Mouse (Mus musculus) lung, adult 2 months (tissue): ENCODE data around the gene Adgrd1. TPM values are rescaled to one million over a fixed set of nuclear protein-coding genes. Genes with fewer than 3 reads are reported as not detected.

ENCODE experiments used
- DNase-seq: peaks from one replicate; pipeline ENCODE4 v3.0.0; 2022
- H3K4me1 ChIP-seq: fragments of 200-500 bp; 2 replicates; pipeline ENCODE4 v1.6.1; 2011; ENCODE audit warnings: low read length; ENCODE audit not compliant: control insufficient read depth, insufficient read depth
- H3K4me3 ChIP-seq: fragments of 200-500 bp; replicated peaks from 2 replicates; pipeline ENCODE3; 2011; ENCODE audit warnings: low read depth, mild to moderate bottlenecking, control low read depth, low read length; ENCODE audit errors: extremely low read depth
- CTCF ChIP-seq: fragments of 200-500 bp; IDR thresholded peaks from 2 replicates; pipeline ENCODE4 v1.5.1; 2011; ENCODE audit warnings: mild to moderate bottlenecking, low read length, control low read depth; ENCODE audit not compliant: insufficient read depth
- POLR2A ChIP-seq: fragments of 200-500 bp; IDR thresholded peaks from 2 replicates; pipeline ENCODE4 v1.6.1; 2011; ENCODE audit warnings: low read depth, mild to moderate bottlenecking, control low read depth, low read length, borderline replicate concordance; ENCODE audit errors: extremely low read depth
- WGBS: fragments of 180-500 bp; shearing (Covaris S2); methylation state at CpG from one replicate; pipeline ENCODE4 v1.1.7; 2018; 5-methylcytosine and 5-hydroxymethylcytosine counted together
- polyA plus RNA-seq: library from polyadenylated mRNA; depleted of rRNA; stranded (reverse); fragments of >200 nt; gene quantifications from 2 replicates; pipeline ENCODE4 v1.2.3, GENCODE M21; 2012

The Adgrd1 gene
- polyA plus RNA-seq, 1 experiment, result 8.3 TPM

GRCm38 (mm10) chr5:129211385-129212031 is 115.0 kb downstream of the Adgrd1 start:
- TF ChIP-seq CTCF (no peak), POLR2A (no peak)
- 72% methylated on average over 14 of the region's 14 CpGs for WGBS

DNA sequence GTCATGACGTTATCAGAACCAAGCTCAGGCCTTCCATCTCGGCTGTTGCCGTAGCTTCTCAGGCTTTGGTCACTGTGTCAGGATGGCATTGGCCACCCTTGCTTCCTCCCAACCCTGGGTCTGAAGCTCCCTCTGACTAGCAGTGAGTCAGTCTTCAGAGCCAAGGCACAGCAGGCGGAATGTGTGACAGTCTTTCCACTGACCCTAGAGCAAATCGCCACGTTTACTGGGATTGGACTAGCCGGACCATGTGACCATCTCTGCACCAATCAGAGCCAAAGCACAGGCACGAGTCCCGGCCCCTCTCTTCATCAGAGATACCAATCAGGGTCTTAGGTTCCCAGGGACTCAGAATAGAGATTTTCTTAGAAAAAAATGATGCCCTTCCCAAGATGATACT is 117.5 kb downstream of the Adgrd1 start:
- WGBS, result 46% methylated on average over 9 of the region's 9 CpGs

More at GRCm38 (mm10) chr5:129211385-129212031, 115.0 kb downstream of the Adgrd1 start:
- H3K4me1 ChIP-seq, result no peaks in the 10 kb centered on the region
- no peak for DNase-seq
- H3K4me3 ChIP-seq, result no peak overlapping the region

GRCm38 (mm10) chr5:129216001-129216400 is 119.5 kb downstream of the Adgrd1 start:
- no peak for DNase-seq
- H3K4me1 ChIP-seq, result no peaks in the 10 kb centered on the region
- TF ChIP-seq POLR2A, result no peak
- TF ChIP-seq CTCF, result no peak
- no peak overlapping the region for H3K4me3 ChIP-seq
- WGBS, result 89% methylated on average over 2 of the region's 2 CpGs

More for the DNA sequence above, 117.5 kb downstream of the Adgrd1 start:
- no peak for TF ChIP-seq POLR2A
- Histone ChIP-seq H3K4me3 (no peak overlapping the region), H3K4me1 (no peaks in the 10 kb centered on the region)
- DNase-seq, result no peak

DNA sequence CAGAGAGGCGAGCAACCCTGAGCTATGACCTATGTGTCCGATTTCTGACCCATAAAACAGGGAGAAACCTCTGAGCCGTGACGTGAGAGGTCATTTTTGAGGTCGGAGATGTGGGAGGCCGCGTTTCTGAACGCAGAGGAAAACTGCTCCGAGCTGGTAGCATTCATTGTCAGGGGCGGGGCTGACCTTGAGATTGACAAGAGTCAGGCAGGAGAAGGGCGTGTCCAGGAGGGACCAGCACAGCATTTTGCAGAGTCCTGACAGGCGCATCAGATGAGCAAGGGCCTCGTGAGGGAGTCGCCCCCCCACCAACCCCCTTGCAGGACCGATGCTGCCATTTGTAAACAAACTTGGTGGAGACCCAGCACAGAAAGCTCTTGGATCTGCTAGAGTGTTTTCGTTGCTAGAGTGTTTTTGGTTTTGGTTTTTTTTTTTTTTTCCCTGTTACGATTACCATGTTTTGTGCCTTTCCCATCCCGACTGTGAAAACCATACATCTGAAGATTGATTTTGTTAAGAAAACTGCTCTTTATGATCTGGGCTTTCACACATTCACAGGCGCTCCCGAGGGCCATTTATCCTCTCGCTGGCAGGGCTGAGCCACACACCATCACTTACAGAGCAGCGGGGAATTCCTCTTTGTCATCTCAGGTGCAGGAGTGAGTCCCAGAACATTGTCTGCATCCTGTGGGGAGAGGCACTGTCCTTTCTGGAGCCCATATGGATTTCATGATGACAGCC is 121.1 kb downstream of the Adgrd1 start:
- DNase-seq, result no peak
- H3K4me3 ChIP-seq, result no peak overlapping the region
- TF ChIP-seq CTCF, result no peak
- TF ChIP-seq POLR2A, result no peak
- no peaks in the 10 kb centered on the region for H3K4me1 ChIP-seq
- 13% methylated on average over 22 of the region's 22 CpGs for WGBS

DNA sequence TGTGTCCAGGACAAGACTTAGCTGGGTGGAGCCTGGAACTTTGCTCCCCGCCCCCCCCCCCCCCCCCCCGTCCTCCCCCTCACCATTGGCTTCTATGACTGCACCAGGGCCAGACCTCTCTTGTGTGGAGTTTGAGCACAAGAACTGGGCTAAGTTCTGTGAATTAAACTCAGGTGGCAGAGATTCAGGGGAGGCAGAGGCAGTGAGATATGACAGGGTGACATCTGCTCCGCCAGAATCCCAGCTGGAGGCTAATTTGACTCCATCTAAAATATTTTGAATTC is 121.6 kb downstream of the Adgrd1 start:
- Histone ChIP-seq H3K4me1 (no peaks in the 10 kb centered on the region), H3K4me3 (no peak overlapping the region)
- no peak for TF ChIP-seq POLR2A
- TF ChIP-seq CTCF, result no peak
- WGBS, result 24% methylated on average over 2 of the region's 3 CpGs
- DNase-seq, result no peak

DNA sequence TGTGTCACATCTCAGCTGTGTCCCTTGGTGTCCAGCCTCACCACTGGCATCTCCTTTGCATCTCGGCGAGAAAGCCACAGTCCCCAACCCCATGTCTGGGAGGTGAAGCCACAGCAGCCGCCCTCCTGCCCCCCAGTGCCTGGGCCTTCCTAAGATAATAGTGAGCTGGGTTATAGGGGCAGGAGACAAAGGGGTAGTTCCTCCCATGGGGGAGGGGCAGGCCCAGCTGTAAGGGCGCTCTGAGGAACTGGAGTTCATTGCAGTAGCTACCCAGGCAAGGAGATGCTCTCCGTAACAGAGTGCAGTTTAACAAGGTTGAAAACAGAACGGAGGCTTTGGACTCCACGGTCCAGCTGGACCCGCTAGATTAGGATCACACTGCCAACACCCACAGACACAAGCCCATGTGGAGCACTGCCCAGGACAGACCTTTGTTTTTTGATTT is 122.0 kb downstream of the Adgrd1 start:
- DNase-seq, result no peak
- 33% methylated on average over 8 of the region's 8 CpGs for WGBS
- no peak overlapping the region for H3K4me3 ChIP-seq
- TF ChIP-seq POLR2A (no peak), CTCF (no peak)
- H3K4me1 ChIP-seq, result no peaks in the 10 kb centered on the region

DNA sequence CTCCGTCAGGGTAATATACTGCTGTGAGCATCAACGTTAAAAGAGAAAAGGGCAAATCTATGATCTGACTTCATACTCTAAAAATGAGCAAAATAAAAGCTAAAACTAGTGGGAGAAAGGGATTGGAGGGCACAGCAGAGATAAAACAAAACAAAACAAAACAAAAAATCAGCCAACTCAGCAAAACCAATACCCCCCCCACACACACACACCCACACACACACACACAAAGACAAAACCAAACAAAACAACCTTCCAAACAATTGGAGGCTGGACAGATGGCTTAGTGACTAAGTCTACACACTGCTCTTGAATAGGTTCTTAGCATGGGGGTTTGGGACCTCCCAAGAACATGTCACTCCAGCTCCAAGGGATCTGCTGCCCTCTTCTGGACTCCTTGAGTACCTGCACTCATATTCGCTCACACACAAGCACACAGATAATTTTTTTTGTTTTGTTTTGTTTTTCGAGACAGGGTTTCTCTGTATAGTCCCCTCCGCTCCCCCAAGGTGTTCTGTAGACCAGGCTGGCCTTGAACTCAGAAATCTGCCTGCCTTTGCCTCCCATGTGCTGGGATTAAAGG is 122.7 kb downstream of the Adgrd1 start:
- TF ChIP-seq POLR2A, result no peak
- TF ChIP-seq CTCF, result no peak
- 85% methylated on average over 5 of the region's 5 CpGs for WGBS

DNA sequence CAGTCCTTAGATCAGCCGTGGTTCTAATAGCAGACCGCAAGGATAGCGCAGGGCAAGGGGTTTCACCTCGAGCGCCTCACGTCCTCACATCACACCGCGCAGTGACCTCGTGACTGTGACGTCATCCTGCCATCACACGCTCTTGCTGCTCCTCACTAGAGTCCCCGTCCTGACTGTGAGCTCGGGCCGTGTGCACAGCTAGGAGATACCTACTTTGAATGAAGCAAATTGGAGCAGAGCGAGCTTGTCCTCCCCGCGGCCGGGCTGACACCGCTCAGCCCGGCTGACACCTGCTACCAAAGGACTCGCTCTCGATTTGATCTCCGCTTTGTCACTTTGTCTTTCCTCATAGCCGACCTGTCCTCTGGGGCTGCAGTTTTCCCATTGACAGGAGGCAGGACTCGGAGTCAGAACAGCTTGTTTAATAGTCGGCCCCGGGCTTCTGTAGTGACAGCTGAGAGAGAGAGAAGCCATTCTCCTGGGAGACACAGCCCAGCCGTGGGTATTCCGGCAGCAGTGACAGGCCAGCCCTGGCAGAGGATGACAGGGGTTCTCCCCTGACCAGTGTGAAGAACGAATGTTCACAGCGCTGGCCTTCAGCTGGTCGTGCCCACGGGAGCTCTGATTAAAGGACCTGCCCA is 129.4 kb downstream of the Adgrd1 start:
- TF ChIP-seq CTCF, result no peak
- no peak for TF ChIP-seq POLR2A
- no peak for DNase-seq
- 67% methylated on average over 33 of the region's 33 CpGs for WGBS
- H3K4me1 ChIP-seq, result no peaks in the 10 kb centered on the region
- H3K4me3 ChIP-seq, result no peak overlapping the region

More for the DNA sequence above, 122.7 kb downstream of the Adgrd1 start:
- no peak for DNase-seq
- Histone ChIP-seq H3K4me1 (no peaks in the 10 kb centered on the region), H3K4me3 (no peak overlapping the region)

DNA sequence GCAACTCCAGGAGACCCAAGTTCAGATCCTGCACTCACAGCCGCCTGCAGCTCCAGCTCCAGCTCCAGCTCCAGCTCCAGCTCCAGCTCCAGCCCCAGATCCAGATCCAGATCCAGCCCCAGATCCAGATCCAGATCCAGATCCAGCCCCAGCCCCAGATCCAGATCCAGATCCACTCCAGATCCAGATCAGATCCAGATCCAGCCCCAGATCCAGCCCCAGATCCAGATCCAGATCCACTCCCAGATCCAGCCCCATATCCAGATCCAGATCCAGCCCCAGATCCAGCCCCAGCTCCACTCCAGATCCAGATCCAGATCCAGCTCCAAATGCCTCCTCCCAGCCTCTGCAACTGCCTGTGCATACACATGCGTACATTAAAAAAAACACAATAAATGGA is 131.6 kb downstream of the Adgrd1 start:
- no peak for DNase-seq
- TF ChIP-seq POLR2A (no peak), CTCF (no peak)
- WGBS, result 96% methylated on average over 2 of the region's 2 CpGs

More for the DNA sequence above, 131.6 kb downstream of the Adgrd1 start:
- Histone ChIP-seq H3K4me1 (no peaks in the 10 kb centered on the region), H3K4me3 (no peak overlapping the region)
